Mouse (Mus musculus) monocyte, adult 59 days (primary cell): ENCODE measurements around the gene Fam120b. TPM values are rescaled to one million over a fixed set of nuclear protein-coding genes. Genes with fewer than 3 reads are reported as not detected.

Experiments used
- total RNA-seq, 2 experiments: library from RNA; stranded (reverse); gene quantifications; one replicate each; pipeline ENCODE4 v1.2.4; 2023

The Fam120b gene
- 10 to 100 TPM; 18.4 to 21.2 TPM for total RNA-seq

DNA sequence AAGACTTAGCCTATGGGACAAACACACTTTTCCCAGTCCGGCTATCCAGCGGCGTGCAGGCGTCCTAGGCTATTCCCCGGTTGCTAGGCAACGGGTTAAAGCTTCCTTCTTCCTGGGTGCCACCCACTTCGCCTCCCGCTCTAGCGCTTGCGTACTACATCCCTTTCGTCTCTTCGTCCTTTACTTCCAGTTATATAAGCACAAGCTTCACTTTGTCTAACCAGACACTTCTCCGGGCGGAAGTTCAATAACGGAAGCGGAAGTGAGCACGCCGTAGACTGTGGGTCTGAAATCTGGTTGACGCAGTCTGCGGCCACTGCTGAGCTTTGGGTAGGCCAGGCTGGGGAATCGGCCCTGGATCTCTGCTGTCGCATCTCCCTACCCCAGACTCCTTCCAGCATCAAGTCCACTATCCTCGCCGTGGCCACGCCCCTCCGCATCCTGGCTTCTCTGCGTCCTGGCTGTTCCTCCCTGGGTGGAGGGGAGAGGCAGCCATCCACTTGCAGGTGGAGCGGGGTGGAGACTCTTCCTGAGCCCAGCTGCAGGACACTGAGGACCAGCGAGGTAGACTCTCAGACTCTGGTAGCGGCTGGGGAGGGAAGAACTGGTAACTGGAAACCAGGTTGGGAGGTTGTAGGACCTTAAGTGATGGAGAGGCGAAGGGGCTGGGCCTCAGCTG lies at the start of gene Fam120b:
Fam120b (plus strand) TSS at position 206 of the 679 bp plus-strand sequence.

DNA sequence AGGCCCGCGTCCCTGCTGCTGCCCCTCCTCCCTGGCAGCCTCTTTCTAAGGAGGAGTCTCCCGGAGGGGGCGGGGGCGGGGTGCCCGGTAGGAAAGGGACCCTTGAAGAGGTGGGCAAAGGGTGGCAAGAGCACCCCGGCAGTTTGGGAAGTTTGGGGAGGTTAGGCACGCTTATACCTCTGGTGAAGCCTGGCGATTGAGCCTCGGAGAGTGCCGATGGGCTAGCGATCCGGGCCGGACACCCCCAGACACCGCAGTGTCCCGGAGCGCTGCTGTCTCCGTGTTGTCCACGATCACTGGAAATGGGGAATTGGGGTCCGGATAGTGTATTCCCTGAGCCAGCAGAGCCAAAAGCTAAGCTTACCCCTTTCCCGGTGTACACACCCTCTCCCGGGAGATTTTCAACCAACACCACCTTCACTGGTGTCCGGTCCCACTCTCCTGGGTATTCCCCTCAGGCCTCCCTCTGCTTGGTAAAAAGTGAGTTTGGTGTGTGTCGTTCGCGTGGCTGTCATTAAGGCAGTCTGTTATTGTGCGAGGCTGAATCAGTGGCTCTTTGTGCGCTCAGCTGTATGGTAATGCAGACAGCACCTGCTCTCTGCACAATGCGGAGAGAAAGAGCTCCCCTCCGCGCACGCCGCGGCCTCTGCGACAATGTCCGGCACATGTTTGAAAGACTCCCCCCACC lies 19.4 kb upstream of the Fam120b start, which contains the start of gene Dll1:
Dll1 (minus strand) TSS at position 379 of the 688 bp plus-strand sequence.

Other genes with a start within 250 kb of the Fam120b start
- 1 to 10 TPM in 1 of 2 experiments, under 1 TPM in 1; 0.26 to 1.5 TPM for gene Dll1, start 19.3 kb upstream of the Fam120b start, total RNA-seq
- 10 to 100 TPM; 96.6 to 97.9 TPM for gene Psmb1, start 103.5 kb downstream of the Fam120b start, total RNA-seq
- gene Tbp, start 103.7 kb downstream of the Fam120b start, total RNA-seq, result 10 to 100 TPM; 31.7 to 37.3 TPM
- 10 to 100 TPM; 22.8 to 25.4 TPM for gene Pdcd2, start 131.1 kb downstream of the Fam120b start, total RNA-seq
- 10 to 100 TPM; 12.4 to 15.2 TPM for gene Prdm9, start 168.2 kb downstream of the Fam120b start, total RNA-seq